Mouse (Mus musculus): ENCODE data around the gene Zfp113. TPM values are rescaled to one million over a fixed set of nuclear protein-coding genes. Genes with fewer than 3 reads are reported as not detected.

Gene Zfp113
- polyA plus RNA-seq, 1 experiment, result 0.04 TPM

DNA sequence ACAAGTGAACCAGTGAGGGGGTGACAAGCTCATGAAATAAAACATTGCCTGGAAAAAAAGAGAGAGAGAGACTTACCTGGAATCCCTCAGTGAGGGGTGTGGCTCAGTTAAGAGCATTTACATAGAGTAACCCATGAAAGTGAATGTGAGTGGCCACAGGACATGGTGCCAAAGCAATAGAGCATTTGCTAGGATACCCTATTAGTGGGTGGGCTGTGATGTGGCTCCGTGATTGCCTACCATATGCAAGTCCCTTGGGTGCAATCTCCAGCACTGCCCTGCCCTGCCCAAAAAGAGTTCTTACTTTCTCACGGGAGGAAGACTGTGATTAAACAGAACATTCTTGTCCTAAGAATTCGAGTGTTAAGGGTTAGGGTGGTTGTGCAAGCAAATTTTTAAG is 48.4 kb downstream of the Zfp113 start:
- Histone ChIP-seq H3K4me3 (replicated peaks) (no peak overlapping the region), H3K9me3 (ENCODE audit: control insufficient read depth, low read length) (no peaks in the 10 kb centered on the region), H3K4me1 (ENCODE audit: control insufficient read depth) (no peaks in the 10 kb centered on the region), H3K27me3 (ENCODE audit: control insufficient read depth) (no peaks in the 10 kb centered on the region), H3K36me3 (ENCODE audit: control insufficient read depth) (peaks cover 23% of the 10 kb centered on the region)
- no peak for TF ChIP-seq GATA1 (IDR thresholded peaks at IDR 0.05; ENCODE audit: low read length)
- TF ChIP-seq TAL1 (IDR thresholded peaks at IDR 0.05; ENCODE audit: low read length), result no peak

DNA sequence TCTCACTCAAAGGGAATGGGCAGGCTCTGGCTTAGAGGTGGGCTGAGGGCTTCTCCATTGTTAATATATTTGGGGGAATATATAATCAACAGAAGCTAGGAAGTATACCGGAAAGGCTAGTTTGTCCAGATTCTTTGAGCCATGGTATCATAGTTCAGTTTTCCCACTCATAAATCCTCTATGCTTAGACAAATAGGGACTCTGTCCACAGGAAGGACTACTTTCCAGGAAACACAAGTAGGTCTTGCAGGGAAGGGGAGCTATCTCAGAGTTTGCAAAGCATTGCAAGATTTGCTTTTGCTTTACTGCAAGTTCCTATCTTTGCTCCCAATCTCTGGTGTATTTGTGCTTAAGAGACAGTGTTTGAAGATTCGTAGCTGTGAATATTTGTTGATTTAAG is 50.6 kb downstream of the Zfp113 start:
- Histone ChIP-seq H3K9me3 (ENCODE audit: control insufficient read depth, low read length) (no peaks in the 10 kb centered on the region), H3K27me3 (ENCODE audit: control insufficient read depth) (no peaks in the 10 kb centered on the region), H3K4me1 (ENCODE audit: control insufficient read depth) (no peaks in the 10 kb centered on the region), H3K36me3 (ENCODE audit: control insufficient read depth) (peaks cover 44% of the 10 kb centered on the region), H3K4me3 (replicated peaks) (no peak overlapping the region)
- TF ChIP-seq TAL1 (IDR thresholded peaks at IDR 0.05; ENCODE audit: low read length) (no peak), GATA1 (IDR thresholded peaks at IDR 0.05; ENCODE audit: low read length) (no peak)

DNA sequence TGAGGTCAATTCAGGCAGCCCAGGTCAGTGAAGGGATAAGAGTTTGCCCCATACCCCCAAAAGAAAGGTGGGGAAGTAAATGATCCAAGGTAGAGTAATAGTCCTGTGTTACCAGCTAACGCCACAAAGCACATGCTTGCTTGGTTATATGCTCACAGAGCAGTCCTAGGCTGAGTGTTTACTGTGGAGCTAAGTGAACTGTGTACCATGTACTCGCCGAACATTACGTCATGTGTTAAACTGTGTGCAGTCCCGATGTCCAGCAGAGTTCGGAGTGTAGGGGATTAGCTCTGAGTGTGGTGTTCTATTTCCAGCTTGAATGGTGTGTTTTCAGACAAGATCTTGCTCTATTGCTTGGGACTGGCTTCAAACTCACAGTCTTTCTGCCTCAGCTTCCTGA is 61.1 kb downstream of the Zfp113 start:
- Histone ChIP-seq H3K4me1 (ENCODE audit: control insufficient read depth) (no peaks in the 10 kb centered on the region), H3K4me3 (replicated peaks) (no peak overlapping the region), H3K27me3 (ENCODE audit: control insufficient read depth) (no peaks in the 10 kb centered on the region), H3K9me3 (ENCODE audit: control insufficient read depth, low read length) (no peaks in the 10 kb centered on the region), H3K36me3 (ENCODE audit: control insufficient read depth) (peaks cover 63% of the 10 kb centered on the region)
- TF ChIP-seq TAL1 (IDR thresholded peaks at IDR 0.05; ENCODE audit: low read length) (no peak), GATA1 (IDR thresholded peaks at IDR 0.05; ENCODE audit: low read length) (no peak)

DNA sequence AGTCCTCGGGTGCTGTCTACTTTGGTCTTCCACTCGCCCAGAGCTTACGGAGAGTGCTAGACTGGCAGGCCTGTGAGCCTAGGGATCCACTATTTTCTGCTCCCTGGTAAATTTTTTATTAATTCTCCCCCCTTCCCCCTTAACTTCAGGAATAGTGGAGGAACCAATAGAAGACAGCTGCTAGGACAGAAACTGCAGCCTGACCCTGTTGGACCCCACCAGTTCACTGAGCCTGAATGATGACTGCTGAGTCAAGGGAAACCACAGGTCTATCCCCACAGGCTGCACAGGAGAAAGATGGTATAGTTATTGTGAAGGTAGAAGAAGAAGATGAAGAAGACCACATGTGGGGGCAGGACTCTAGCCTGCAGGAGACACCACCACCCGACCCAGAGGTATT is 62.8 kb downstream of the Zfp113 start:
- H3K4me1 ChIP-seq (ENCODE audit: control insufficient read depth), result peaks cover 14% of the 10 kb centered on the region
- H3K9me3 ChIP-seq (ENCODE audit: control insufficient read depth, low read length), result no peaks in the 10 kb centered on the region
- H3K4me3 ChIP-seq (replicated peaks), result no peak overlapping the region
- no peaks in the 10 kb centered on the region for H3K27me3 ChIP-seq (ENCODE audit: control insufficient read depth)
- peaks cover 57% of the 10 kb centered on the region for H3K36me3 ChIP-seq (ENCODE audit: control insufficient read depth)
- TF ChIP-seq GATA1 (IDR thresholded peaks at IDR 0.05; ENCODE audit: low read length) (no peak), TAL1 (IDR thresholded peaks at IDR 0.05; ENCODE audit: low read length) (no peak)

DNA sequence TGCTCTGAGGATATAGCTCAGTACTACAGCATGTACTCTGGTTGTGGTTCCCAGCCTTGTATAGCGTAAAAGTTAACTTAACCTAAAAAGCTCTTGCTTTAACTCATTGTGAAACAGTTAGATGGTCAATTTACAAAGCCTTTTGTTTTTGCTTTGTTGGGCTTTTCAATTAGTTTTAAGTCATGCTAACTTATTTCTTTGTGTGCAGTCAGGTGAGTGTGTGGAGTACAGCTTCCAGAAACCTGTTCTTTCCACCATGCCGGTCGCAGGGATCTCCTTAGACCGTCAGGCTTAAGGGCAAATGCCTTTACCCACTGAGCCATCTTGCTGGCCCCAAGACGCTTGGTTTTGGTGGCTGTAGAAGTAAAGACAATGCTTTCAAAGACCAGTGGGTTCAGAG is 64.8 kb downstream of the Zfp113 start:
- TF ChIP-seq GATA1 (IDR thresholded peaks at IDR 0.05; ENCODE audit: low read length), result no peak
- TF ChIP-seq TAL1 (IDR thresholded peaks at IDR 0.05; ENCODE audit: low read length), result no peak
- no peak overlapping the region for H3K4me3 ChIP-seq (replicated peaks)
- H3K9me3 ChIP-seq (ENCODE audit: control insufficient read depth, low read length), result no peaks in the 10 kb centered on the region
- H3K4me1 ChIP-seq (ENCODE audit: control insufficient read depth), result peaks cover 22% of the 10 kb centered on the region
- peaks cover 40% of the 10 kb centered on the region for H3K36me3 ChIP-seq (ENCODE audit: control insufficient read depth)
- H3K27me3 ChIP-seq (ENCODE audit: control insufficient read depth), result no peaks in the 10 kb centered on the region

DNA sequence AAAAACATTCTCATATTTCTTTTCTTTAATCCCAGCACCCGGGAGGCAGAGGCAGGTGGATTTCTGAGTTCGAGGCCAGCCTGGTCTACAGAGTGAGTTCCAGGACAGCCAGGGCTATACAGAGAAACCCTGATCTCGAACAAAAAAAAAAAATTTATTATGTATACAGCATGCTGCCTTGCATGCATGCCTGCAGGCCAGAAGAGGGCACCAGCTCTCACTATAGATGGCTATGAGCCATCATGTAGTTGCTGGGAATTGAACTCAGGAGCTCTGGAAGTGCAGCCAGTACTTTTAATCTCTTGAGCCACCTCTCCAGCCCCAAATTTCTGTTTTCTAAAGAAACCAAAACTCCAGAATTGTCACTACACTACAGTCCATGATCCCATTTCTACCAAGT is 65.3 kb downstream of the Zfp113 start:
- Histone ChIP-seq H3K9me3 (ENCODE audit: control insufficient read depth, low read length) (no peaks in the 10 kb centered on the region), H3K27me3 (ENCODE audit: control insufficient read depth) (no peaks in the 10 kb centered on the region), H3K4me3 (replicated peaks) (no peak overlapping the region), H3K36me3 (ENCODE audit: control insufficient read depth) (peaks cover 37% of the 10 kb centered on the region), H3K4me1 (ENCODE audit: control insufficient read depth) (peaks cover 25% of the 10 kb centered on the region)
- TF ChIP-seq TAL1 (IDR thresholded peaks at IDR 0.05; ENCODE audit: low read length) (no peak), GATA1 (IDR thresholded peaks at IDR 0.05; ENCODE audit: low read length) (no peak)

Other genes starting within 250 kb of the Zfp113 start
- not detected in 2 replicates for gene Cyp3a13, start 234.1 kb downstream of the Zfp113 start, polyA plus RNA-seq (2012)
- gene Gjc3, start 192.6 kb downstream of the Zfp113 start, polyA plus RNA-seq (2012), result not detected in 2 replicates
- gene Azgp1, start 174.2 kb downstream of the Zfp113 start, polyA plus RNA-seq (2012), result not detected in 2 replicates
- gene Smok3a, start 134.5 kb downstream of the Zfp113 start, polyA plus RNA-seq (2012), result 0.02 TPM in 1 of 2 replicates, not detected in the other
- not detected in 2 replicates for gene Smok3b, start 134.3 kb downstream of the Zfp113 start, polyA plus RNA-seq (2012)
- gene Smok3c, start 102.5 kb downstream of the Zfp113 start, polyA plus RNA-seq (2012), result not detected in 2 replicates
- gene Zkscan1, start 70.7 kb downstream of the Zfp113 start, polyA plus RNA-seq (2012), result 0.01 and 0.02 TPM in 2 replicates
- 0.10 and 0.11 TPM in 2 replicates for gene Zscan21, start 38.8 kb downstream of the Zfp113 start, polyA plus RNA-seq (2012)
- 8.2 and 11.5 TPM in 2 replicates for gene Cops6, start 5.3 kb upstream of the Zfp113 start, polyA plus RNA-seq (2012)
- gene Ap4m1, start 16.3 kb upstream of the Zfp113 start, polyA plus RNA-seq (2012), result 1.1 and 1.7 TPM in 2 replicates
- gene Mcm7, start 16.7 kb upstream of the Zfp113 start, polyA plus RNA-seq (2012), result 7.1 and 11.5 TPM in 2 replicates
- 2.8 and 3.9 TPM in 2 replicates for gene Taf6, start 31.7 kb upstream of the Zfp113 start, polyA plus RNA-seq (2012)
- gene Cnpy4, start 31.7 kb upstream of the Zfp113 start, polyA plus RNA-seq (2012), result 0.28 and 0.30 TPM in 2 replicates
- gene Mblac1, start 38.6 kb upstream of the Zfp113 start, polyA plus RNA-seq (2012), result 0.12 and 0.31 TPM in 2 replicates
- not detected in 2 replicates for gene Nxpe5, start 70.2 kb upstream of the Zfp113 start, polyA plus RNA-seq (2012)
- gene Lamtor4, start 99.7 kb upstream of the Zfp113 start, polyA plus RNA-seq (2012), result 2.2 and 2.3 TPM in 2 replicates
- 2.4 and 2.9 TPM in 2 replicates for gene BC037034, start 108.3 kb upstream of the Zfp113 start, polyA plus RNA-seq (2012)
- gene Gal3st4, start 117.1 kb upstream of the Zfp113 start, polyA plus RNA-seq (2012), result not detected in 2 replicates
- not detected in 2 replicates for gene Gm43720, start 124.2 kb upstream of the Zfp113 start, polyA plus RNA-seq (2012)
- gene Gpc2, start 124.3 kb upstream of the Zfp113 start, polyA plus RNA-seq (2012), result 0.06 and 0.07 TPM in 2 replicates
- gene Stag3, start 124.5 kb upstream of the Zfp113 start, polyA plus RNA-seq (2012), result 3.2 and 4.9 TPM in 2 replicates
- gene Pvrig, start 186.2 kb upstream of the Zfp113 start, polyA plus RNA-seq (2012), result not detected in 2 replicates

All from erythroblast, embryonic 14.5 days (primary cell).